Mouse (Mus musculus) liver, postnatal 0 days (tissue): ENCODE measurements around the gene Dennd2d.
A peak's percentile ranks its signal among the peaks of the same experiment; 100 is the strongest.

Experiments
- CTCF ChIP-seq: sonication (generic); IDR thresholded peaks from 2 replicates; pipeline ENCODE4 v1.5.1; 2016; ENCODE audit warnings: antibody characterized with exemption, low read depth
- EP300 ChIP-seq: IDR thresholded peaks from 2 replicates; pipeline ENCODE4 v1.6.1; 2016; ENCODE audit warnings: antibody characterized with exemption, low read depth, mild to moderate bottlenecking

DNA sequence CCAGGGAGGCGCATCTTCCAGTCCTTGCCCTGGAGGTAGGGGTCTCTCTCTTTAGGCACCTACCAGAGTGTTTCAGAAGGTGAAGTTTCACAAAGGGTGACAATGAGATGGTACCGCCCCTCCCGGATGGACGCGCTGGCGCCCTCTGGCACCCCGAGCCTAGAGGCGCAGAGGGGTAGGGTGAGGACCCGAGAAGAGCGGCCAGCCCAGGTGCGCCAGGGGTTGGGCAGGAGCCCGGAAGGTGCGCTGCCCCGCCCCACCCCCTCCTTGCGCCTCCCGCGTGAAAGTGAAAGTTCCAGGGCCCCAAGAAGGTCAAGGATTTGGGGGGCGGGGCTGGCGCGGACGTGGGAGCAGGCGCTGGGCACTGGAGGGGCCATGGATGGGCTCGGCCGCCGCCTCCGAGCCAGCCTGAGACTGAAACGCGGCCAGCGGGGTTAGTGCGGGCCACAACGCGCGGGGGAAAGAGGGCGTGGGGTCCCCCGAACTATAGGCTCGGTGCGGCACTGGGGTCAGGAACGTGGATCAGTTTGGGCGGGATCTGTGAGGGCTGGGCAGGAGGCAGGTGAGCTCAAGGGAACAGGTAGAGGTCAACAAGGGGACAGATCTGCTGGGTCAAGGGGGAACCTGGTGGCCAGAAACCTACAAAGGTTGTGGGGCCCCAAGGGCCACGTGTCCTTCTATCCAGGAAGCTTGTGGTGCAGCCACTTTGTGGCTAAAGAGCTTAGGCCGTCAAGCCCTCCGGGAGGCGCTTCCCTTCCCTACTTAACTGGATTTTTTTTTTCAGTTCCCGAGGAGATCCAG, at the start of gene Dennd2d:
- TF ChIP-seq EP300 (no peak), CTCF (peak; percentile 50)
